Mouse (Mus musculus) kidney, adult 18-20 months (tissue): ENCODE data around the gene Ttc27.

Experiments
- DNase-seq: peaks from one replicate; pipeline ENCODE4 v3.0.0; 2021

Gene Ttc27

DNA sequence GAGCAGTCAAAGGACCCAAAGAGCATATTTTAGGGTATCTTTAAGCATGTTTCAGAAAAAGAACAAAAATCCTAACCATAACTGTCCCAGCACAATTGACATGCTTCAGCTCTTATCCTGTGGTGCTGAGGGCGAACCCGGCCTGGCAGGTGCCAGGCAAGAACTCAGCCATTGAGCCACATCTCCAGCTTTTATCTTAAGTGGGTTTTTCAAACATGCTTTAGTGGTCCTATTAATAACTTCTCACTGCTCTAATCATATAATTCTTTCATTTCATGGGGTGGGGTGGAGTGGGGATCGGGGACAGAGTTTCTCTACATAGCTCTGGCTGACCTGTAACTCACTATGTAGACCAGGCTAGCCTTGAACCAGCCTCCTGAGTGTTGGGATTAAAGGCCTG lies 125.1 kb downstream of the Ttc27 start:
- DNase-seq, result no peak

DNA sequence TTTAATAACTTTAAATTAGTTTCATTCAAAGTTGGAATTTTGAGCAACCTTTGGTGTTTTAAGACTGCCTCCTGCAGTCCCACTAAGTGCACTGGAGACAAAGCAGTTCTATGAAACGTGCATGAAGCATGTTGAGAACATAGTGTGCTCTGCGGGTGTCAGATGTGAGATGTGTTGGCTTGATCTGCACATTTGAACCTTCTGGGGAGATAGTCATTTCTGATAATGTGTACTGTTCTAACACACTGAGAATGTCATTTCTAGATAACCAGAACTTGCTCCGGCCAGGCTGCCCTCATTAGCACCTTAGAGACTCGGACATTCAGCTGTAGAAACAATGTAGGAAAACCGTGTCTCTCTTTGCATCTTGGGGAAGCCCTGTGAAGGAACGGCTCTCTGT lies 126.0 kb downstream of the Ttc27 start:
- DNase-seq, result no peak

DNA sequence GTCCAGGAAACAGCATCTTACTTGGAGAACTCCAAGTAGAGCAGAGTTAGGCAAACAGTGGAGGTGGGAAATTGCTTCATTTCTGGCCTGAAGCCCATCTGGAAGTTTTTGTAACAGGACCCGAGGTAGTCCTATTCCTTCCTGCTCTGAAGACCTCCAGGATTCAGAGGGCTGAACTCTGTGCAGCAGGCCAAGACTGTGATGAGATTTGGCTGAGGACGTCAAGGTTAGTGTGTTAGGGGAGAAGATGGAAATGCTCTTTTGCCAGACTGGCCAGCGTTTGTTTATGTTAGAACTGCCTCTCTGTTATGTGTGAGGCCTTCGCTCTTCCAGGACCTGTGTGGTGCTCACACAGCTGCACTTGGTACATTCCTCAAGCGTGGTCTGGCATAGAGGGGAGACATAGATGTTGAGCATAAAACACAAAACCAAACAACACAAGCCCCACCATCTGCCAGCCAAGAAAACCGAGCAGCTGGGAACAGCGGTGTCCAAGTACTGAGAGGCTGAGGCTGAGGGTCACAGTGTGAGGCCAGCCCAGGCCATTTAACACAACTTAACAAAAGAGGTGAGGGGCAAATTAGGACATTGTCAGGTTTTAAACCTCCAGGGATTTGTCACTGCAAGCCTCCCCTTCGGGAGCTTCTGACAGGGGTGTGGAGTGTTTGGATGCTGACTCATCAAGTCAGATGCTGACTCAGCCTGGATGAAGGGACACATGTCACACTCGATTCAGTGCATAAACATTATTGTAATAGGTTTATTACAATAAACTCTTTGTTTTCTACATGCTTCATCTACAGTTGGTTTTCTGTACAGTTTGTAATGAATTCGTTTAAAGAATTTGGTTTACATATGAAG lies 128.7 kb downstream of the Ttc27 start:
- DNase-seq, result peak; percentile 17

DNA sequence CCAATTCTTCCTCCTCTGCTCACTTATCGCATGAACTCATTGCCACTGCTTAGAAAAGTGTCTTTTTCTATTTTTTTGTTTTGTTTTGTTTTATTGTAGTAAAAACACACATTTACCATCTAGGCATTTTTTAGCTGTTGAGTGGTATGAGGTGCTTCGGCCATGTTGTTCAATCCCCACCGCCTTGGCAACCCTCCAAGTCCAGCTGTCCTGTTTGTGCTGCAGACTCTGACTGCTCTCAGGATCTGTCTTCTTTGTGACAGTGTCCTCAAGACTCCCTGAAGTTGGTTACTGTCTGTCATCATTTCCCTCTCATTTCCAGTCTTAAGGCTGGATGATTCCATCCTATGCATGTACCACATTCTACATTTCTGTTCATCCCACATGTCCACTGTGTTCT lies 132.7 kb downstream of the Ttc27 start:
- DNase-seq, result no peak

DNA sequence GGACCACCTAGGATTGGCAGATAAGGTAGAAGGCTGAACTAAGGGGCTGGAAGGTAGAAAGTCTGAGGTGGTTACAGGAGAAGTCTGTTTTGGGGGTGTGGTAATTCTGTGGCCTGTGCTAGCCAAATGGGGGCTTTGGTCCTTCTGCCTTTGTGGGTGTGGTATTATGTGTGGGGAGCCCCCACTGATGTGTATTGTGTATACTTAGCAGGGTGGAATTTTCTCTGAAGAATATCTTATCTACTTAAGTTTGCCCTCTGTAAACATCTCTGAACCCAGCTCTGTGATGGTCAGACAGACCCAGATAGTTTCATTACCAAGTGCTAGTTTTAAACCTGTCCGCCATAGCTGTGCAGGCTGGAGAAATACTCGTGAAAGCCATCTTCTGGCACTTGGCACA lies 141.8 kb downstream of the Ttc27 start:
- no peak for DNase-seq

DNA sequence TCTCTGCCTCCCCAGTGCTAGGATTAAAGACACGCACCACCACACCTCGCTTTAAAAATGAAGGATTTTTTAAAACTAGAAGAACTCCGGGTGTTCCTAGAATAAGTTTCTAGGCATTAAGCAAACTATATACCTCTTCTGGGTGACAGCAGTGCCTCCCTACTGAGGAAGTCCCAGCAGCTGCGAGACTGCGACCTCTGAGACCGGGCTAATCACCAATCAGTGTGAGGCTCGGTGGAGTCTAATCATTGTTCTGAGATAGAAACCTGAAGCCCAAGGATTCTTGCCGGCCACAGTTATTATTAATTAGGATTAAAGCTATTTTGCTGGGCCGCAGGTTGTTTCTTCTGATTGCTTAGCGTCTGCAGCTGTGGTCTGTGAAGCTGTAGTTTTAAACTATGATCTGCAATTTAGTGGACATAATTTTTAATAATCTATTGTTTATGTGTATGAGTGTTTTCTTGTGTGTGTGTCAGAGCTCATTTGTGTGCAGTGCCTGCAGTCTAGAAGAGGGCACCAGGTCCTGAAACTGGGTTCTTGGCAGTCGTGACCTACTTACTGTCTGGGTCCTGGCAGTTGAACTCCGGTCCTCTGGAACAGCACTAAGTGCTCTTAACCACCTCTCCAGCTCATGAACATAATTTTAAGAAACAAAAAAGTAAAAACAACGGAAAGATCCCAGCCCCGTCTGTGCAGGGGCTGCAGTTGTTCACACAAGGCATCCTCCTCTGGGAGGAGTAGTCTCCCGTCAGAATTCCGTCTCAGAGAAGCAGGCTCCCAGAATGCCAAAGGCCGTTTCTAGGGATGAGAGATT lies 142.9 kb downstream of the Ttc27 start:
- no peak for DNase-seq

DNA sequence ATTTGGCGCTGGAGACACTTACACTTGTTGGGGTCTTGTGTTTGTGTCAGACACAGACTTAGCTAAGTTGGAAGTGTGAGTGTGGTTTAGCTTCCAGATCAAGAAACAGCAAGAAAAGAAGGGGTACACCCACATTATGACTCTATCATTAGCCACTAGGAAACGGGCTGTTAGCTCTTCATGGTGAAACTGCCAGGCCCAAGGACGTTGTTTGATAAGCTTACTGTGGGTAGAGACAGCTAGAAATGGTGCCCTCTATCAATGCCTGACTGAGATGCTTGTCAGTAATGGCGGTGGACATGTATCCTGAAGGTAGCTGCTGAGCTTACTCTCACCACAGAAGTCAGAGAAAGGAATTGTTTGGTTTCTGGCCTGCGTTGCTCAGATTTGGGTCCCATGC lies 146.3 kb downstream of the Ttc27 start:
- DNase-seq, result no peak

DNA sequence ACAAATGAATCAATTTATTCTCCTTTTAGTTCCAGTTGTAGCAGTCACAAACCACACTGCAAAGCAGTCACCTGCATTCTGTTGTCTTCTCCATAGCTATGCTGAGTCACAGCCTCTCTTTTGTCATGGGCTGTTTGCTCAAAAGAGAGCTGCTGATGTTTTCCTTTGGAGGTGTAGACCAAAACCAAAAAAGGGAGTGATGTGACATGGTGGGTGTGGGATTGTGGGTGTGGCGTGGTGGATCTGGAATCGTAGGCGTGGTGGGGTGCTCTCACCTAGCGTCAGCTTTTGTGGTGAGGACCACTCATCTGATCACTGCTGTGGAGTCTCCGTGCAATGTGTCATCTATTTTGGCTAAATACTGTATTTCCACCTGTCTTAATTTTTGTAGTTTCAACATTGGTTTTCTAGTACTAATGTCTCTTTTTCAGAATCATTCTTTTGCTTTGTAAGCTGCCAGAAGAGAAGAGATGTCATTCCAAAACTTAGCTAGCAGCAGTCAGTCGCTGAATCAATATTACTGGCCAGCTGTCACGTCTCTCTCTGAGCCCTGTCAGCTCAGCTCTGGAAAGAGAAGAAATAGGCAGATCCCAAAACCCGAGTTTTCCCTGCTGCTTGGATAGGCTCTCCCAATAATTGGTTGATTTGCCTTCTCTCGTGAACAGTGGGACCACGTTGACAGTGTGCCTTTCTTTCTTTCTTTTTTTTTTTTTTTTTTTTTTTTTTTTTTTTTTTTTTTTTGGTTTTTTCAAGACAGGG lies 147.4 kb downstream of the Ttc27 start:
- no peak for DNase-seq

DNA sequence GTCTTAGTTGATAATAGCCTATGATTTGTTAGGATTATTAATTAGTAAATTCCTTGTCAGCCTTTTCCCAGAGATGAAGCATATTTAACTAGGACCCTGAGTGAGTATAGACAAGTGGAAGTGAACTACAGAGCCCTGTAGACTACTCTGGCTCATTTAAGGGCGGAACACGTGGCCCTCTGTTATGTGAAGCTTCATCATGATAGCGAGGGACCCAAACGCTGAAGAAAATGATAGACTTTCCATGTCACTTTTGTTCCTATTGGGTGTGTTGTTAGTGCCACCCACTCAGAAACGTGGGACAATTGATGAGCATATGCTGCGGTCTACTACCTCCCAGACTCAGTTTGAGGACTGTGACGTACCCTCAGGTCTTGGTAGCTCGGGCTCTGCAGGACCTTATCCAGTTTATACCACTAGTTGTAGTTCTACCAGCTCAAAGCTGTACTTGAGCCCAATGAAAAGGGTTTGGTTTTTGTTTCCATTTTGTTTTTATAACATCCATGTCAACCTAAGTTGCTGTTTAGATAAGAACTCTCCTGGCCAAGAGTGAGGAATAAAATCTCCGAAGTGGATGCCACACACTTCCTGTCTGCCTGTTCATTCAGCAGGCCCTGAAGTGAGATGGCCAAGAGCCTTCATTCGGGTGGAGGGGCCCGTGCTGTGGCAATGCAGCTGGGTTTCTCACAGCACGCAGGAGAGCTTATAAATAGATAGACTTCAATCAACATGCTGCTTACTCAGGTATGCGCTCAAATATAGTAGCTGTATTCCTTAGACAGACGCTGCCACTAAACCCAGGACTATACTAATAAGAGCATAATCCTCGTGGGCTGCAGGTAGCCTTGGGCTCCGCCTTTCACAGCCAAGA lies 148.4 kb downstream of the Ttc27 start:
- no peak for DNase-seq

DNA sequence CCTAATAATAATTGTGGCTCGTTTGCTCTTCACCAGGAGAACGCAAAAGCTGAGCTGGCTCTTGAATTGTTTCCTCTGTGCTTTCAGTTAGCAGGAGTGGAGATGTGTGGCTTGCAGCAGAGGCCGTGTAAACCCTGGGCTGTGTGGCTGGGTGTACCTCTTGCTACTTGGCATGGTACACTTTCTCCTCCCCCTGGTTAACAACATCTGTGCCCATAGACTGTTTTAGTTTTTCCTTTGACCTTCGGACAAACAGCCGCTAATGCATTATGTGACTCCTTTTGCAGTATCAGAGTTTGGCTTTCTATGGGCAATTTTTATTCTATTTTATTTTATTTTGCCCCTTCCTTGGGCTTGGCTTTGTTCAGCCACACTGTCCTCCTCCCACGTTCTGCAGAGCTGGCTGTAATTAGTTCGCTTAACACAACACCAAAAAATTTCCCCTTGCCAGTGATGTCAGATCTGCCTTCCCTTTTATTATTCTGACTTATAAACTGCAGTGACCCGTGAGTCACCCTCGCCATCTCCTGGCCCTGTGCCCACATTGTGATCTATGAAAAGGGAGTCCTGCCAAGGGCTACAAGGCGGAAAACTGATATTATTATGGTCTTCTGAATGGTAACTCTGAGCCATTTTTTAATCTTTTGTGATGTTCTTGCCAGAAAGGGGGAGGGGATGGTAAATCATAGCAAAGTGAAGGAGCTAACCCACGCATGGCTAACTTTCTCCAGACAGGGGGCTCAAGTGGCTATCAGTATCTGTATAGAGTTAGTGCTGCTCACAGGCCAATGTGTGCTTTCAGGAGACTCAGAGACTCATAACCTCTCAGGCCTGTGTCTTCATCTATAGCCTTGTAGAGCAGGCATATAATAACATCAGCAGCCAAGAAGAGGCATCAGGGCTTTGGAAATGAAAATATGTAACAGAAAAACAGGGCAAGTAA lies 149.3 kb downstream of the Ttc27 start:
- DNase-seq, result peak; percentile 73

DNA sequence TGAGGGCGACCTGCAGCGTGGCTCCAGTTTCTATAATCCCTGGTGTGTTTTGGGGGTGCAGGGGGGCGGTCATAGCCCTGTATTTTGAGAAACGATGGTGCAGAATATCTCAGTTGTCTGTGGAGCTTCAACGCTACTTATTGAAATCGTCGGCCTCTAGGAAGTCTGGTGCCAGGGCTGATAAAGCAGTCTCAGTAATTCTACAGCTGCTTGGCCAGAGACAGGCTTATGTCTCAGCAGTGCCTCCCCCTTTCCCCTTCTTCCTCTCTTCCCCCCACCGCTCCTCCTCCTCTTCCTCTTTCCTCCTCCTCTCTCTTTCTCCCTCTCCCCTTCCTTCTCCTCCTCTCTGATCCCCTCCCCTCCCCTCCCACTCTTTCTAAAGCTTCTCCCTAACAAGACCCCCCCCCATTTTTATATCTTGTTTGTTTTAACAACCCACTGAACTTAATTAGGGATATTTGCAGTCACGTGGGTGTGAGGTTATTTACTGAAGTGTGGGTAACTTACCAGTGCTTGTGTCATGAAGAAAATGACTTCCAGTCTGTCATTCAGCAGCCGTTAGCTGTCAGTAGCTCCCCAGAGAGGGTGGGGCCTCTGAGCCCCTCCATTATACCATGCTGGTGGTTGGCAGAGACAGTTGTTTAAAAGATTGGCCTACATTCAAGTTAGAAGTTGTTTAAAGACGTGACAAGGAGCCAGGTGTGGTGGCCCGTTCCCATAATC lies 150.8 kb downstream of the Ttc27 start:
- DNase-seq, result no peak

DNA sequence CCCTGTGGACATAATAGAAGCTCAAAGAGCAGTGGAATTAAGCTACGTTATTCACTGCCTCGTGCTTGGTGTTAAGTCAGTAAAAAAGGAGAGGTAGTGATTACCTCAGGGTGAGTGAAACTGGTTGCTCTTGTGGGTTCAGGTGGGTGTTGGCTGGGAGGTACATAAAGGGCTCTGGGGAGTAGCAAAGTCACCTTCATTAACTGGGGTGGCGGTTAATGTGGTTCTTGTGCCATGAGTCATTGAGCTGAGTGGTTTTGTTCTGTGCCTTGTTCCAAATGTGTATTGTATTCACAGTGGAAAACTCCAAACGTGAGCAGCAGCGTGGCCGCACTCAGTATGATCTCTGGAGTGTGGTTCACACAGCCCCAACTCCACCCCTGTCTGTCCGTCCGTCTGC lies 152.0 kb downstream of the Ttc27 start:
- DNase-seq, result no peak

DNA sequence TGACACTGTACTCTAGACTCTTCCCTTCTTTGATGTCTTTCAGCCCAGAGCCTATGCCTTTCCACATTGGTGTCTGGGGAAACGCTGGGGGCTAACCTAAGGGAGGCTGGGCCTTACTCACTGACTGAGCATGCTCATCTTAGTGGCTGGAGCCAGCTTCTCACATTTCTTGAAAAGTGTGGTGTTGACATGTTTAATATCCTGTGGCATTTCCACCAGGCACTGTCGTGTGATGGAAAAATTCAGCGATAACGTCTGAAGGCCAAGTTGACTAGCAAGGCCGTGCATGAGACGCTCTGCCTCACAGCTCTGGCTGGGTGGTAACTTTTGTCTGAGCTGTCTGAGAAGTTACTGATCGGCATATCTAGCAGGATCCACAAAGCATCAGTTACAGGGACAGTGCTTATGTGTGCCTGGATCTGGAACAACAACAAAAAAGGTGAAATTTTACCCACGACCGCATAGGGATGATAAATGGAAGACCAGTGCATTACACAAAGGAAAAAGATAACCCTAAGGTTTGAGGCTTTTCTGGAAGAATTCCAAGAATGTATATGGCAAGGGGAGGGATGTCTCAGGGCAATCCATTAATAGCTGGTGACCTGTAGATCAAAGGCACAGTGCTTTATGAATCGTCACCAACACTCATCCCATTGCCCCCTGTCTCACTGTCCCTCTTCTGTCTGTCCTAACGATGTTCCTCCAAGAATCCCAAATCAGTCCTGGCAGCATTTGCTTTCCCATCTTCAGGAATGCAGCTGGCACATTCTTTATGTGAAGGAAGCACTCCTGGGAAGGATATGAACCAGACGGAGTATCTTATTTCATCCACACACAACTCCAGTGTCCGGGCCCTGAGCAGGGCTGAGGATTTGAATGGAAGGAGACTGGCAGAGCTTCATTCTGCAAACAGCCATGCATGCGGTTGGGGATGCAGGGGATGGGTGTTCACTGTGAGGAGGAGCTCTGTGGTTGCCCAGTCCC lies 152.9 kb downstream of the Ttc27 start:
- DNase-seq, result no peak

DNA sequence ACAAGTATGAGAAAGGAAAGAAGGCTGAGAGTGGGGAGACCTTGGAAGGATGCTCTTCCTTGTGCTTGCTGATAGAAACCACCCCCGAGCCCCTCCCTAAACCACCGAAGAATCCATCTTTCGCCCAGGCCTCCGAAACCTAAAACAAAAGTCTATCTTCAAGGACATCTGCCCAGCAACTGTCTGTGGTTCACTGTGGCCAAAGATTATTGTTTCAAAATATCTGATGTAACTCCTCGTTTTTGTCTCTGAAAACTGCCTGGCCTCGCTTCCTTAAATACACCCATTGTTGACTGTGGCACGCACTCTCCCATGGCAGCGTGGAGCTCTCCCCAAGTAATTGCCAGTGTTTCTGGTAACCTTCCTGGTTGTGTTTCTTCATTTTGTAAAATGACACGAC lies 155.0 kb downstream of the Ttc27 start:
- no peak for DNase-seq

DNA sequence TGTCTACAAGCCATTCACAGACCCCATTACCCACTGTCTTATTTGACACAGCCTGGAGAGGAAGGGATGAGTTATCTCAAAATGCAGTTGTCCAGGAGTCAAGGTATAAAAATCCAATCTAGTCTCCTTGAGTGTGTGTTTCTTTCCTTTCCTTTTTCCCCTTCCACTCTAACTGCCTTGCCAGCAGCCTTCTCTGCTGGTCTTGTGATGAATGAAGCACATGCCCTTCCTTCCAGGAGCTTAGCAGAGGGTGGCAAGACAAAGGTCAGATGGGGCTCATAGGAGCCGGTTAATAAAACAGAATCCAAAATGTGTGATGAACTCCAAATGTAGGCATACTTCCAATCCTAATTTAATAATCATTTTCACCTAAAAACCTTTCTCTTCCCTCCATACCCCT lies 156.2 kb downstream of the Ttc27 start:
- no peak for DNase-seq

DNA sequence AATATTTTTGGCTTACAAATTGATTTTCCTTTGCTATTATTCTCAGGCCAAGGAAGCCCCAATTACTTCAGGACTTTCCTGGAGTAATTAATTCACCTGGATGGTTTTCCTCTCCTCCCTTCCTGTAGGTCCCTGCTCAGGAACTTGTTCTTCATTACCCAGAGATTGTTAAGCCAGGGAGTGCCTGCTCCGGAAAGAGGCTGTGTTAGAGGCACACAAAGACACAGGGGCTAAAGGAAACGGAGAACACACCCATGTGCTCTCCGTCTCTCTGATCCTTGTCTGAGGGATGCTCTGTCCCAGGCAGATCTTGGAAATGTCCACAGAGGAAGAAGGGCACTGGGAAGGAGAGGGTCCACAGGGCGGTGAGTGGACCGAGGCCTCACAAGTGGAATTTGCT lies 158.2 kb downstream of the Ttc27 start:
- DNase-seq, result no peak

DNA sequence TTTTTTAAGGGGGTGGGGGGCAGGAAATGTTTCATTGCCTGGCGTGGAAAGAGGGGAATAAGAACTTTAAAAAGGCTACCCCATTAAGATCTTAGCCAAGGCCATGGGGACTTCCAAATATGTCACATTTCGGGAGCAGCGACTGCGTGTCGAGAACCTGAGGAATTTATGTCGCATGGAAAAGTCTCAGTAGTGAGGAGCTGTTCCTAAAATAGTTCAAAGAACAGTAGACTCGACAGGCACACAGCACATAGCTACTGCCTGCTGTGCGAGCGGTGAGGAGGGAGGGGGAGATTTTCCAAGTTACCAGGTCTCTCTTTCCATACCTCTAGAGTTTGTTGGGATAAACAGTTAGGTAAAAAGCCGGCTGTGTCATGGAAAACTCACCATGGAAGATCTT lies 159.4 kb downstream of the Ttc27 start:
- no peak for DNase-seq

DNA sequence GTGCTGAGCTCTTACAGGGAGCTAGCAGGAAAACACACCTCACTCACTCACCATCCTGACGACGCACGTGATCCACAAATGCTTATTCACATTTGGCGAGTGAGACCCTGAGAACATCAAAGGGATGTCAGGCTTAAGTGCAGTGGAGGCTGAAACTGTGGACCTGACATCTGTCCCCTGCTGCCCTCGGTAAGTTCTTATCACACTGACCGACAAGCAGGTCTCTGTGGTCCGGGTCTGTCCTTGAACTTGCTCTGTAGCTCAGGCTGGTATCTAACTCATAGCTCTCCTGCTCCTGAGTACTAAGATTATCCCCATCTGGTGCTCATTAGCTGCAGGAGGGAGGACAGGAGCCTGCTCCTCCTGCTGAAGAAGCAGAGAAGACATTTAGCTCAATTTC lies 162.2 kb downstream of the Ttc27 start:
- no peak for DNase-seq

DNA sequence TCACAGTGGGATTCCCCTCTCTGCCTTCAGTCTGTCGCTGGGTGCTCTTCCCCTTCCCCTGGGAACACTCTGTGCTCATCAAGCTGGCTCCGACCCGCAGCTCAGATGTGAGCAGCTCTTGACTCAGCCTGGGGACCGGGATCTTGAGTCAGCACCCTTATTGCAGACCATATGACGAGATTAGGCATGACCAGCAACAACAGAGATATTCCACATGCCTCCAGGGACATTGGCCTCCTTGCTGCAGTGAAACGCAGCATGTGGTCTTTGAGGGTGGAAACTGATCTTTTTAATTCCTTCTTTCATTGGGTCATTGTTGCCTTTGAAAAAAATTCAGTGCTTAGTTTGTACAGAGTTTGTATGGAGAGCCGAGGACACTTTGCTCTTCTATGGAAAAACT lies 169.5 kb downstream of the Ttc27 start:
- no peak for DNase-seq
